Mouse (Mus musculus): ENCODE measurements at regions not wholly inside any gene's neighbourhood (a gene's known extent, or its start where the extent isn't known, plus 50 kb on each side); places are given as distances from the start of the nearest gene placed in this dataset.
"Not testable (repeated sequence)": the region's sequence is repeated elsewhere in the genome, so short reads cannot be mapped to it uniquely, and the experiment has no call there.

GRCm38 (mm10) chr17:13504365-13504764 lies 150.0 kb downstream of the Tcp10c start:
- ATAC-seq: not testable (repeated sequence)

GRCm38 (mm10) chr17:13504827-13505268 lies 150.5 kb downstream of the Tcp10c start:
- H3K4me2 ChIP-seq; H3K4me3 ChIP-seq; H3K9ac ChIP-seq; H3K9me3 ChIP-seq (replicated peaks); H3K36me3 ChIP-seq; ATAC-seq; H3K27me3 ChIP-seq (replicated peaks); H3K4me1 ChIP-seq; H3K27ac ChIP-seq: not testable (repeated sequence)
- 68% methylated on average over 8 of the region's 9 CpGs for WGBS (ENCODE audit: insufficient replicate concordance)

More at GRCm38 (mm10) chr17:13504365-13504764, 150.0 kb downstream of the Tcp10c start:
- not testable (repeated sequence) for H3K9me3 ChIP-seq (replicated peaks); H3K27me3 ChIP-seq (replicated peaks); H3K4me3 ChIP-seq; H3K27ac ChIP-seq; H3K36me3 ChIP-seq; H3K4me1 ChIP-seq; H3K9ac ChIP-seq; H3K4me2 ChIP-seq
- 76% methylated on average over 1 of the region's 1 CpGs for WGBS (ENCODE audit: insufficient replicate concordance)

DNA sequence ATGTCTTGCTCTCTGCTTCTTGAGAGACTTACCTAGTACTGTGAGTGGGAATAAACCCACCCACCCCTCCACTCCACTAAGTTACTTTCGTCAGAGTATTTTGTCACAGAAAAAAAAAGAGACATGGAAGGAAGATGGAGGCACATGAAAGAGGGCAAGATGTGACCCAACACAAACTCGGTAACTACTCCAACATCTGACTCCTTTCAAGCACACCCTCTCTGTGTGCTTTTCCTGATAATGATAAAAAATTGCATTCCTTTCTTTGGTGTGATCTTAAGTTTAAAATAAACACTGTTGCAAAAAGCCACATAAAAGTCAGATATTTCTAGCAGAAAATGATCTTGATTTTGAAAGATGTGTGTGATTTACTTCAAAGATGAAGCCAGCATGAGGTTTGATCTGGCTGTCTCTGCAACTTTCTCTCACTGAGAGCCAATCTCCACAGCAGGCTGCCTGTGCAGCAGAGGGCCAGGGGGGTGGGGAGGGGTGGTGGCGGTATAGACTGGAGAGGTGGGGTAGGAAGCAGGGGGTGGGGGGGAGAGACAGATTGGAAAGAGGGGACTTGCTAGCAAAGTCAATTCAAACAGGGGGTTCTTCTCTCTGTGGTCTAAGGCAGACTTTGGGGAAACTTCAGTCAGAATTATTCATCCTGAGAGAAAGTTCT lies 153.2 kb downstream of the Tcp10c start:
- H3K27ac ChIP-seq; H3K4me1 ChIP-seq; H3K4me2 ChIP-seq; H3K36me3 ChIP-seq; H3K9ac ChIP-seq; ATAC-seq; H3K9me3 ChIP-seq (replicated peaks); H3K27me3 ChIP-seq (replicated peaks); H3K4me3 ChIP-seq: not testable (repeated sequence)
- WGBS (ENCODE audit: insufficient replicate concordance): 39% methylated on average over 2 of the region's 3 CpGs

DNA sequence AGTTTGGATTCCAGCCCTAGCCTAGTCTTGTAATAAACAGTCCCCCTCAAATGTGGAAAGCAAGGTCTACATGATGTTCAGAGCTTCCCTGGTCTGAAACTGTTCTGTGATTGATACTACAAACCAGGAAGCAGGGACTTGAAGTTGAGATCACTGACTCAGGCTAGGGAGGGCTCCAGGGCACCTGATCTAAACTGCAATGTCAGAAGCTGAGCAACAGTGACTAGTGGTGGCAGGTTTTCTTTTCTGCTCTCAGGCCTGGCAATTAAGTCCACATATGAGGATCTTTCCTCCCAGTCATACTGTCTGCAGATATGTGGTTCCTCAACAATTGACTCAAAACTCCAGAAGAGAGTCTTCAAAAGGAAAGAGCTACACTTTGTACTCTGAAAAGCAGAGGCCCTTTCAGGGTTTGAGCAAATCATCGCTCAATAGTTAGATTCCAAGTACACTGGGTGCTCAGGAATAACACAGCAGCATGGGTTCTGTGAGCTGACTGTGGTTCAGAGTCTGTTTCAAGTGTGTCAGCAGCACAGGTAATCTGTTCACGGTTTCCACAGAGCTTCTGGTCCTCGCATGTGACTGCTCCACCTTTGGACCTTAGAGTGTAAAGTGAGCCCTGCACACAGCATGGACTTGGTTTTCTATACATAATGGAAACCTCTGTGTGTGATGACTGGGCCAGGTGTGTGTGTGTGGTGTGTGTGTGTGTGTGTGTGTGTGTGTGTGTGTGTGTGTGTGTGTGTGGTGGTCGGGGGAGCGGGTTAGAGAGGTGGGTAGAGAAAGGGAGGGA lies 165.2 kb downstream of the Tcp10c start:
- H3K9me3 ChIP-seq (replicated peaks); H3K4me2 ChIP-seq; H3K9ac ChIP-seq; H3K4me3 ChIP-seq; H3K4me1 ChIP-seq; H3K27ac ChIP-seq; H3K27me3 ChIP-seq (replicated peaks); H3K36me3 ChIP-seq: not testable (repeated sequence)
- WGBS (ENCODE audit: insufficient replicate concordance): 51% methylated on average over 3 of the region's 5 CpGs
- 0 out of 2 replicates have a peak, but pooled peaks have one; percentile 30 for ATAC-seq

- H3K27me3 ChIP-seq (replicated peaks); H3K9me3 ChIP-seq (replicated peaks); H3K9ac ChIP-seq; H3K4me1 ChIP-seq; H3K36me3 ChIP-seq; H3K4me3 ChIP-seq; H3K4me2 ChIP-seq; ATAC-seq; H3K27ac ChIP-seq: not testable (repeated sequence)
- 40% methylated on average over 5 of the region's 5 CpGs for WGBS (ENCODE audit: insufficient replicate concordance)
Observed at GRCm38 (mm10) chr17:13532579-13532978, 178.2 kb downstream of the Tcp10c start.

DNA sequence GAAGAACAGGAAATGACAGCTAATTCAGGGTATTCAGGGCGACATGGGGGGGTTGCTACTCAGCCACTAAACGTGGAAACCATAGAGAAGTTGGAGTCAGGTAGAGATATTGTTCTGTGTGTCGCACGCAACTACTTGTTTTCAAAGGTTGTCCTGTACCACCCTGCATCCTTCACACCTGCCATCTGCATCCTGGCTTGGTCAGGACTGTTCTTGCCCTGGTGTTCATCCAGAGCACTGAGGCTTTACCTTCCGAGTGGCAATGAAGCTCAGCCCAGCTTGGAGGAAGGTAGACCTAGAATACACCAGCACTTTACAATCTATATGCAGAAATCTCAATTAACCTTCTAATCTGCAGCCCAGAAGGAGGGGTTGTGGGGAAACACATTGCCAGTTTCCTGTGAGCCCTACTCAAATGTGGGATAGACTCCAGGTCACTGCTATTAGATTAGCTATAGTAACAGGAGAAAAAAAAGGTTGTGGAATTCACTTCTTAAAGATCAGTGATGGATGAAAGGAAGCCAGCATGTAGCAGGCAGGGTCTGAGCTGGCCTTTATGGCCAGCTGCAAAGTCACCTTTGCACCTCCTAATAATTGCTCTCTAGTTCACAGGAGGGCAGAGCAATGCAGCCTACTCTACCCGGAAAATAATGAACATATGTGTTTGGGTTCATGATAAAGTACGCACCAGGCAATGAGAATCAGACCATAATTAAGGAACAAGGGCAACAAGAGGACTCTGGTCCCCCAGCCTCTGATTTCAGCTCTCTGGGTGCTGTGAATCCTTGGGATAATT lies 186.3 kb downstream of the Tcp10c start:
- Histone ChIP-seq H3K9me3 (replicated peaks) (peaks cover 54% of the 10 kb centered on the region), H3K4me1 (no peaks in the 10 kb centered on the region), H3K36me3 (no peaks in the 10 kb centered on the region), H3K4me3 (no peak overlapping the region), H3K27ac (no peak overlapping the region), H3K4me2 (no peak overlapping the region), H3K9ac (no peak overlapping the region), H3K27me3 (replicated peaks) (no peaks in the 10 kb centered on the region)
- WGBS (ENCODE audit: insufficient replicate concordance): 66% methylated on average over 7 of the region's 7 CpGs
- ATAC-seq: no peak

GRCm38 (mm10) chr17:13541249-13541648 lies 186.9 kb downstream of the Tcp10c start:
- Histone ChIP-seq H3K9me3 (replicated peaks) (peaks cover 55% of the 10 kb centered on the region), H3K4me2 (no peak overlapping the region), H3K36me3 (no peaks in the 10 kb centered on the region), H3K4me1 (no peaks in the 10 kb centered on the region), H3K4me3 (no peak overlapping the region), H3K27ac (no peak overlapping the region), H3K27me3 (replicated peaks) (no peaks in the 10 kb centered on the region), H3K9ac (no peak overlapping the region)
- ATAC-seq: no peak
- 52% methylated on average over 12 of the region's 12 CpGs for WGBS (ENCODE audit: insufficient replicate concordance)

GRCm38 (mm10) chr17:13542261-13542660 lies 187.9 kb downstream of the Tcp10c start:
- Histone ChIP-seq H3K4me1 (no peaks in the 10 kb centered on the region), H3K4me2 (no peak overlapping the region), H3K9me3 (replicated peaks) (peaks cover 65% of the 10 kb centered on the region), H3K27me3 (replicated peaks) (no peaks in the 10 kb centered on the region), H3K36me3 (no peaks in the 10 kb centered on the region), H3K27ac (no peak overlapping the region), H3K9ac (no peak overlapping the region), H3K4me3 (no peak overlapping the region)
- no peak for ATAC-seq

GRCm38 (mm10) chr17:13542856-13543255 lies 188.5 kb downstream of the Tcp10c start:
- WGBS (ENCODE audit: insufficient replicate concordance): 70% methylated on average over 10 of the region's 10 CpGs
- no peak for ATAC-seq
- H3K9me3 ChIP-seq (replicated peaks): peaks cover 69% of the 10 kb centered on the region

DNA sequence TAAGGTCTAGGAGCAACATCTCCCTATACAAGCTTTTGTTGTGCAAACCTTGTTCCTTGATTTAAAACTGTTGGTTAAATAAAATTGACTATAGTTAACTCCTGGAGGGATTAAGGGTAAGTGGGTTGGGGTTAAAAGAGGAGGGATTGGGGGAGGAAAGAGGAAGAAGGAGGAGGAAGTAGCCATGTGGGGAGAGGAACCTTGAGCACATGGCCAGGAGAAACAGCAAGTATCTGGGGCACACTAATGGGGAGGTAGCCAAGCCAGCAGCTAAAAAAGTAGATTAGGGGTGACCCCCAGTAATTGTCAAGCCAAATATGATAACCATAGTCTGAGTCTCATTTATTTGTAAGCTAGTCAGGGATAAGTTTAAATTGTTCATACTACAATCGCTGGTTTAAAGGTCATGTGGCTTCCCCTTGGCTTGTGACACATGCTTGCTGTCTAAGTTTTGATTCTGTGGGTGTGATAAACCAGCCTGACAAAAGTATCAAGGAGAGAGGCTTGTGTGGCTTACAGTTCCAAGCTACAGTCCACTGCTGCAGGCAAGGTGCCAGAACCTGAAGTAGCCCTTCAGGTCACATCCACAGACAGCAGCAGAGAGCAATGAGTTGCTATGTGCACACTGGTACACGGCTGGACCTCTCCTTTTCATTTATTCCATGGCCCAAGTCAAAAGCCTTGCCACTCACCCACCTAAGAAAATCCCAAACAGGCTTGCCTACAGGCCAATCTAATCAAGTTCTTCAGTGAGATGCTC lies 189.8 kb downstream of the Tcp10c start:
- H3K4me2 ChIP-seq: no peak overlapping the region
- no peaks in the 10 kb centered on the region for H3K4me1 ChIP-seq
- WGBS (ENCODE audit: insufficient replicate concordance): 43% methylated on average over 2 of the region's 2 CpGs
- no peaks in the 10 kb centered on the region for H3K27me3 ChIP-seq (replicated peaks)
- no peak overlapping the region for H3K27ac ChIP-seq
- no peak overlapping the region for H3K4me3 ChIP-seq
- no peaks in the 10 kb centered on the region for H3K36me3 ChIP-seq
- H3K9ac ChIP-seq: no peak overlapping the region
- peaks cover 83% of the 10 kb centered on the region for H3K9me3 ChIP-seq (replicated peaks)
- ATAC-seq: no peak

More at GRCm38 (mm10) chr17:13542856-13543255, 188.5 kb downstream of the Tcp10c start:
- Histone ChIP-seq H3K4me1 (no peaks in the 10 kb centered on the region), H3K4me3 (no peak overlapping the region), H3K9ac (no peak overlapping the region), H3K36me3 (no peaks in the 10 kb centered on the region), H3K27me3 (replicated peaks) (no peaks in the 10 kb centered on the region), H3K4me2 (no peak overlapping the region), H3K27ac (no peak overlapping the region)

- H3K4me2 ChIP-seq: no peak overlapping the region
- H3K27ac ChIP-seq: no peak overlapping the region
- no peaks in the 10 kb centered on the region for H3K36me3 ChIP-seq
- ATAC-seq: no peak
- H3K9ac ChIP-seq: no peak overlapping the region
- H3K4me1 ChIP-seq: no peaks in the 10 kb centered on the region
- H3K4me3 ChIP-seq: no peak overlapping the region
- peaks cover 87% of the 10 kb centered on the region for H3K9me3 ChIP-seq (replicated peaks)
- no peaks in the 10 kb centered on the region for H3K27me3 ChIP-seq (replicated peaks)
- 51% methylated on average over 3 of the region's 3 CpGs for WGBS (ENCODE audit: insufficient replicate concordance)
Observed at GRCm38 (mm10) chr17:13546249-13546648, 191.9 kb downstream of the Tcp10c start.

Data from liver, embryonic 12.5 days (tissue).